Mouse (Mus musculus) G1E (cell line): ENCODE data around the gene Il2rb.

Experiments
- CTCF ChIP-seq: IDR thresholded peaks from 2 replicates; pipeline ENCODE4 v1.5.1; 2012; ENCODE audit warnings: low read depth, low read length, inconsistent platforms, mixed read lengths
- GATA1 ChIP-seq: IDR thresholded peaks from 2 replicates; pipeline ENCODE4 v1.6.1; 2012; ENCODE audit warnings: borderline replicate concordance, low read length, inconsistent platforms, mixed read lengths
- POLR2AphosphoS5 ChIP-seq: IDR thresholded peaks from 2 replicates; pipeline ENCODE4 v1.6.1; 2012; ENCODE audit warnings: low read depth, low read length, inconsistent platforms; ENCODE audit not compliant: insufficient replicate concordance
- TAL1 ChIP-seq: conservative IDR thresholded peaks from 2 replicates; pipeline ENCODE4 v1.6.1; 2012; ENCODE audit warnings: low read depth, low read length, inconsistent platforms, mixed read lengths

GRCm38 (mm10) chr15:78436380-78437192 lies 58.5 kb downstream of the Il2rb start:
- no peak for TF ChIP-seq CTCF
- no peak for TF ChIP-seq POLR2AphosphoS5
- TF ChIP-seq TAL1, result no peak
- TF ChIP-seq GATA1, result no peak
